Mouse (Mus musculus): ENCODE measurements around the gene Whrn. TPM values are rescaled to one million over a fixed set of nuclear protein-coding genes. Genes with fewer than 3 reads are reported as not detected.

The Whrn gene
- total and polyA plus RNA-seq, 2 experiments from 2014 or later, result 1.7 to 5.5 TPM

DNA sequence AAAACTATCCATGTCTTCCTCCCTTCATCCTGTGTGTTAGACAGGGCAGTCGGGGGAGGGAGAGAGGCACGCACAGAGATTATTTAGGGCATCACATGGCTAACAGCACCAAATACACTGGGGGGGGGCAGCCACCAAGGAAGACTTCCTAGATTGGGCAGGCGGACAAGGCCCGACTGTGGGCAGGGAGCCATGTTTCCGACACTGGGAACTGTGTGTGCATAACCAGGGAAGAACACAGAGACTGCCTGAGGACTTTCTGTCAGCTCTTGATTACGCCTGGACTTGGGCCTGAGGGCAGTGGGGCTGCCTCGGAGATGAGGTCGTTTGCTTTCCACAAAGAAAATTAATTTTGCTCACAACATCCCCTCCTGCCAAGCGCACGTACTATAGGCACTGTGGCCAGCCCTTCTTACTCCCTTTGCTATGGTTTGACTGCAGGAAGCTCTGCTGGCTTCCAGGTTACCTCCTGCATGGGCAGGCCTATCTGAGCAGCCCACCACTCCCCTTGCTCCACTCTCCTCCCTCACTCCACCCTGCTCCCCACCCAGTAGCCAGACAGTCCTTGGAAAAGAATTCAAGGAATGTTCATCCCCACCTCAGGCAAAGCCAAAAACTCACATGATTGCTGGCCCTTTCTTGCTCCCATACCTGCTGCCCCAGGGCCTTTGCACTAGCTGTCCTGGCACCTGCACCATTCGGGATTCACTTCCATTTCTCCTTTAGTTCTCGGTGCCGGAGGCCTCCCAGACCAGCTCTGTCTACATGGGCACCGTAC, 75.5 kb downstream of the Whrn start:
- H3K27ac ChIP-seq (ENCODE audit: low read depth), result no peak overlapping the region
- DNase-seq (ENCODE audit: low spot score) (no peak), ATAC-seq (ENCODE audit: insufficient read depth, low read depth) (no peak)
- H3K4me2 ChIP-seq (ENCODE audit: low read depth, low read length), result no peak overlapping the region
- no peaks in the 10 kb centered on the region for H3K9me3 ChIP-seq (replicated peaks; ENCODE audit: control insufficient read depth, low read length)
- TF ChIP-seq EP300 (IDR thresholded peaks at IDR 0.05; ENCODE audit: low read depth) (no peak), CTCF (IDR thresholded peaks at IDR 0.05; ENCODE audit: low read depth) (no peak)
- H3K27me3 ChIP-seq (ENCODE audit: control insufficient read depth, insufficient read depth, low read length), result peaks cover 6% of the 10 kb centered on the region; the same call in 1 of the 2 replicates
- no peaks in the 10 kb centered on the region for H3K36me3 ChIP-seq (replicated peaks; ENCODE audit: control insufficient read depth, insufficient read depth, low read length)
- H3K4me1 ChIP-seq (ENCODE audit: control insufficient read depth, insufficient read depth), result peaks cover 11% of the 10 kb centered on the region
- 53% methylated on average over 14 of the region's 14 CpGs for WGBS
- H3K4me3 ChIP-seq (ENCODE audit: low read depth, low read length), result no peak overlapping the region
- H3K9ac ChIP-seq (replicated peaks; ENCODE audit: low read depth, low read length), result no peak overlapping the region

DNA sequence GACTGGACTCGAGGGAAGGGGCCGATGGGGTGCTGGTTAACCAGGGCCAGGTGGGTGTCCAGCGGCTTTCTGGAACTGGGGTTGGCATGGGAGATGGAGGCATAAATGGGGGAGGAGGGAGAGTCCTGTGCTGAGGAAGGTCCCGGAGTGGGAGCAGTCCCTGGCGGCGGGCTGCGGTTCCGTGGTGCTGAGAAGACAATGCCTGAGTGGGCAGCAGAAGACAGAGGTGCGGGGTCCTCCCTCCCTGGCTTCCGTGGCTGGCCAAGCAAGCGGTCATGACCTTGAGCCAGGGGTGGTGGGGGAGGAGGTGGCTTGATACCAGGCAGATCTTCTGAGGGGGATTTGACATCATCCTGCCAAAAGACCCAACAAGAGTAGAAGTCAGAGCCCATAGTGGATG, 77.5 kb downstream of the Whrn start:
- no peak overlapping the region for H3K4me2 ChIP-seq (ENCODE audit: low read depth, low read length)
- no peak overlapping the region for H3K9ac ChIP-seq (replicated peaks; ENCODE audit: low read depth, low read length)
- no peaks in the 10 kb centered on the region for H3K36me3 ChIP-seq (replicated peaks; ENCODE audit: control insufficient read depth, insufficient read depth, low read length)
- DNase-seq (ENCODE audit: low spot score) (no peak), ATAC-seq (ENCODE audit: insufficient read depth, low read depth) (no peak)
- H3K4me1 ChIP-seq (ENCODE audit: control insufficient read depth, insufficient read depth), result peaks cover 5% of the 10 kb centered on the region; the same call in 1 of the 2 replicates
- 85% methylated on average over 11 of the region's 11 CpGs for WGBS
- H3K9me3 ChIP-seq (replicated peaks; ENCODE audit: control insufficient read depth, low read length), result no peaks in the 10 kb centered on the region
- no peak overlapping the region for H3K27ac ChIP-seq (ENCODE audit: low read depth)
- TF ChIP-seq EP300 (IDR thresholded peaks at IDR 0.05; ENCODE audit: low read depth), result no peak
- TF ChIP-seq CTCF (IDR thresholded peaks at IDR 0.05; ENCODE audit: low read depth), result no peak
- H3K4me3 ChIP-seq (ENCODE audit: low read depth, low read length), result no peak overlapping the region
- H3K27me3 ChIP-seq (ENCODE audit: control insufficient read depth, insufficient read depth, low read length), result peaks cover 6% of the 10 kb centered on the region; the same call in 1 of the 2 replicates

DNA sequence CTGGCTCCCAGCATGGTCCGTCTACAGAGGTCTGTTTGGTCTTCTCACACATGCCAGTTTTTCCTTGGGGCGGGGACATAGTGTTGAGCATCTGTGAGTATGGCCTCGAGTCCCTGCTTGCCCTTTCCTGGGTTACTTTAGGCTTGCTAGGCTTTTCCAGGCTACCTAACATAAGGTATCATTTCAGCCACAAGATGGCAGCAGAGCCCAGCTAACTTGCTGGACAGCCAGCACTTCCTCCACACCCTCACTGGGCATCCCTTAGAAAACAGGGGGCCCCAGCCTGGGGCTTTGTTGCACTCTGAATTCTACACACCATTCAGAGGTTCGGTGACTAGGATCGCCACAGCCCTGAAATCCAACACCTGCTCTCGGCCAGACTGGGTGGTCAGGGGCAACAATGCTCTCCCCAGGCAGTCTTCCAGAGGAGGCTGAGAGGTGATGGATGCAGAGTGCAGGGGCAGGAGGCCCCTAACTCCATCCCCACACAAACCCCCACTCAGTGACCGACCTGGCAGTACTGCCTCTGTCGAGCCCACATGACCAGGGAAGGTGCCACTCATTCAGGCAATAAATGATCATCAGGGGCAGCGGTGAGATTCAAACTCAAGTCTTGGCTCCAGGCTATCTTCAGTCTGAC, 78.4 kb downstream of the Whrn start:
- H3K4me3 ChIP-seq (ENCODE audit: low read depth, low read length), result no peak overlapping the region
- H3K27ac ChIP-seq (ENCODE audit: low read depth), result no peak overlapping the region
- H3K4me1 ChIP-seq (ENCODE audit: control insufficient read depth, insufficient read depth), result no peaks in the 10 kb centered on the region
- WGBS, result 19% methylated on average over 9 of the region's 9 CpGs
- DNase-seq (ENCODE audit: low spot score) (peak; percentile 66), ATAC-seq (ENCODE audit: insufficient read depth, low read depth) (peak; percentile 50)
- no peaks in the 10 kb centered on the region for H3K9me3 ChIP-seq (replicated peaks; ENCODE audit: control insufficient read depth, low read length)
- no peak overlapping the region for H3K4me2 ChIP-seq (ENCODE audit: low read depth, low read length)
- no peak overlapping the region for H3K9ac ChIP-seq (replicated peaks; ENCODE audit: low read depth, low read length)
- peaks cover 6% of the 10 kb centered on the region; the same call in 1 of the 2 replicates for H3K27me3 ChIP-seq (ENCODE audit: control insufficient read depth, insufficient read depth, low read length)
- peak; percentile 83 for TF ChIP-seq CTCF (IDR thresholded peaks at IDR 0.05; ENCODE audit: low read depth)
- no peak for TF ChIP-seq EP300 (IDR thresholded peaks at IDR 0.05; ENCODE audit: low read depth)
- H3K36me3 ChIP-seq (replicated peaks; ENCODE audit: control insufficient read depth, insufficient read depth, low read length), result no peaks in the 10 kb centered on the region

DNA sequence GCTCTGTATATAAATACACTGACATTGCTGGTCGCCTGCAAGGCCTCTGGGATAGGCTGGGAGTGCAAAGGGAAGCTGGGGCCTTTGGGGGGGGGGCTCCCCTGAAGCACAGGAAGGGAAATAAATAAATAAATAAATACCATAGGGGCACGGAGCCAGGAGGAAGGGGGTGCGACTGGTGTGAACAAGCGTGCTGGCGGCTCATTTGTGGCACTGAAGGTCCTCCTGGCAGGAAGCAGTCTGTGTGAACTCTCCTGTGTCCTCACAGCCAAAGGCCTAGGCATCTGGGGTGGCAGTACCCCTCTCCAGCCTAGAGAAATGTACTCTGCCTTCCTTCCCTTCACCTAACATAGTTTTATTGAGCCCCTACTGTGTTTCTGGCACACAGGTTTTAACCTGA, 80.8 kb downstream of the Whrn start:
- WGBS, result 53% methylated on average over 5 of the region's 5 CpGs
- DNase-seq (ENCODE audit: low spot score) (no peak), ATAC-seq (ENCODE audit: insufficient read depth, low read depth) (no peak)
- H3K27me3 ChIP-seq (ENCODE audit: control insufficient read depth, insufficient read depth, low read length), result peaks cover 7% of the 10 kb centered on the region; the same call in 1 of the 2 replicates
- H3K4me3 ChIP-seq (ENCODE audit: low read depth, low read length), result no peak overlapping the region
- H3K4me1 ChIP-seq (ENCODE audit: control insufficient read depth, insufficient read depth), result peaks cover 5% of the 10 kb centered on the region; the same call in 1 of the 2 replicates
- H3K9ac ChIP-seq (replicated peaks; ENCODE audit: low read depth, low read length), result no peak overlapping the region
- no peak overlapping the region for H3K4me2 ChIP-seq (ENCODE audit: low read depth, low read length)
- no peaks in the 10 kb centered on the region for H3K36me3 ChIP-seq (replicated peaks; ENCODE audit: control insufficient read depth, insufficient read depth, low read length)
- TF ChIP-seq EP300 (IDR thresholded peaks at IDR 0.05; ENCODE audit: low read depth) (no peak), CTCF (IDR thresholded peaks at IDR 0.05; ENCODE audit: low read depth) (no peak)
- no peak overlapping the region for H3K27ac ChIP-seq (ENCODE audit: low read depth)
- H3K9me3 ChIP-seq (replicated peaks; ENCODE audit: control insufficient read depth, low read length), result no peaks in the 10 kb centered on the region

DNA sequence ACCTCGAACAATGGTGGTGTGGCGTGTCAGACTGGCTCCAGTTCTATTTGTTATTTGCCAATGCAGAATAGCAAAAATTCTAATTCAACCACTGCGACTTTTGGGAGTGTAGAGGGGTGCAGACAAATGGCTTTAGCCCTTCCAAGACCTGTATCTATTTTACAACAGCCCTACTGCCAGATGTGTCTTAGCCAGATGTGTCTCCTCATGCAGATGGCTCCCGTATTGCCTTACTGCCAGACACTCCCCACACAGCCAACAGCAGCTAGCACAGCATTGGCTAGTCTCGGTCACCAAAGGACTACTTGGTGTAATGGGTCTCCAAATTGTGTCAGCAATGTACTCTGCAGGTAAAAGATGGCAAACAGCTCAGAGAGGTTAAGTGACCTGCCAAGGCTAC, 84.6 kb downstream of the Whrn start:
- Histone ChIP-seq H3K27me3 (ENCODE audit: control insufficient read depth, insufficient read depth, low read length) (0 out of 2 replicates have a peak, but pooled peaks cover 3% of the 10 kb centered on the region), H3K9ac (replicated peaks; ENCODE audit: low read depth, low read length) (no peak overlapping the region), H3K4me1 (ENCODE audit: control insufficient read depth, insufficient read depth) (peaks cover 7% of the 10 kb centered on the region; the same call in 1 of the 2 replicates), H3K4me2 (ENCODE audit: low read depth, low read length) (no peak overlapping the region), H3K9me3 (replicated peaks; ENCODE audit: control insufficient read depth, low read length) (no peaks in the 10 kb centered on the region), H3K27ac (ENCODE audit: low read depth) (no peak overlapping the region), H3K36me3 (replicated peaks; ENCODE audit: control insufficient read depth, insufficient read depth, low read length) (no peaks in the 10 kb centered on the region), H3K4me3 (ENCODE audit: low read depth, low read length) (no peak overlapping the region)
- TF ChIP-seq CTCF (IDR thresholded peaks at IDR 0.05; ENCODE audit: low read depth), result no peak
- no peak for TF ChIP-seq EP300 (IDR thresholded peaks at IDR 0.05; ENCODE audit: low read depth)
- 58% methylated on average over 5 of the region's 5 CpGs for WGBS
- no peak for ATAC-seq (ENCODE audit: insufficient read depth, low read depth)
- no peak for DNase-seq (ENCODE audit: low spot score)
